Comparison of ENCODE assay signal across 15 mouse cellular contexts in genomic region chr5:125699395-125699794, GRCm38 (mm10).
DNase-seq lines count a peak whose midpoint lies in the region; ATAC-seq and TF ChIP-seq lines count a peak whose summit lies in the region.
"Had no signal": no experiment of that assay in that cellular context is flagged by ENCODE, and none has a peak within 500 bp of the region (broad histone marks: within the 10 kb centered on the region; RNA-seq: fewer than 3 reads in every experiment).

No protein-coding gene starts in this region.

- ATAC-seq in forebrain, embryonic 16.5 days, result peak; percentile 52
- ATAC-seq: lung, postnatal 0 days had no signal

- H3K36me3 ChIP-seq in forebrain, embryonic 16.5 days (ENCODE audit: control insufficient read depth, insufficient read depth), result no peaks in the 10 kb centered on the region
- H3K36me3 ChIP-seq in forebrain, embryonic 10.5 days (replicated peaks), result no peaks in the 10 kb centered on the region
- no peaks in the 10 kb centered on the region for H3K36me3 ChIP-seq in limb, embryonic 10.5 days
- H3K36me3 ChIP-seq: heart, embryonic 10.5 days; liver, embryonic 15.5 days had no signal

- no peaks in the 10 kb centered on the region for H3K9me3 ChIP-seq in forebrain, embryonic 16.5 days (ENCODE audit: control insufficient read depth, low read length)
- no peaks in the 10 kb centered on the region for H3K9me3 ChIP-seq in forebrain, embryonic 10.5 days
- H3K9me3 ChIP-seq in limb, embryonic 10.5 days (replicated peaks), result no peaks in the 10 kb centered on the region
- H3K9me3 ChIP-seq: heart, embryonic 10.5 days; liver, embryonic 15.5 days had no signal

- no peak overlapping the region for H3K9ac ChIP-seq in forebrain, embryonic 16.5 days (replicated peaks; ENCODE audit: low read depth, low read length)
- H3K9ac ChIP-seq: liver, embryonic 15.5 days had no signal

- 63% methylated on average over 3 of the region's 3 CpGs for WGBS in forebrain, embryonic 16.5 days
- 81% methylated on average over 3 of the region's 3 CpGs for WGBS in forebrain, embryonic 10.5 days
- whole genome bisulfite sequencing in limb, embryonic 10.5 days, result 84% methylated on average over 3 of the region's 3 CpGs

- no peak for TF ChIP-seq POLR2A in brain, embryonic 14.5 days (IDR thresholded peaks at IDR 0.05; ENCODE audit: borderline replicate concordance, extremely low read depth, insufficient read depth, insufficient read length, poor library complexity, severe bottlenecking)

- H3K27ac ChIP-seq in forebrain, embryonic 16.5 days (ENCODE audit: low read length), result no peak overlapping the region
- no peak overlapping the region for H3K27ac ChIP-seq in forebrain, embryonic 10.5 days
- peak overlapping the region; percentile 70 for H3K27ac ChIP-seq in layer of hippocampus, adult 2 months
- no peak overlapping the region for H3K27ac ChIP-seq in limb, embryonic 10.5 days
- H3K27ac ChIP-seq: heart, embryonic 10.5 days; liver, embryonic 15.5 days had no signal

- H3K4me3 ChIP-seq in forebrain, embryonic 16.5 days (replicated peaks; ENCODE audit: low read length), result no peak overlapping the region
- no peak overlapping the region for H3K4me3 ChIP-seq in forebrain, embryonic 10.5 days
- H3K4me3 ChIP-seq in layer of hippocampus, adult 2 months, result no peak overlapping the region
- no peak overlapping the region for H3K4me3 ChIP-seq in limb, embryonic 10.5 days
- H3K4me3 ChIP-seq: heart, embryonic 10.5 days; liver, embryonic 15.5 days had no signal

- no peak overlapping the region for H3K4me2 ChIP-seq in forebrain, embryonic 16.5 days (ENCODE audit: low read length)
- H3K4me2 ChIP-seq: liver, embryonic 15.5 days had no signal

- TF ChIP-seq CTCF in layer of hippocampus, adult 2 months (conservative IDR thresholded peaks at IDR 0.05), result no peak
- no peak for TF ChIP-seq CTCF in brain, embryonic 14.5 days (IDR thresholded peaks at IDR 0.05; ENCODE audit: borderline replicate concordance, extremely low read depth, insufficient read depth, insufficient read length)

- no peaks in the 10 kb centered on the region for H3K4me1 ChIP-seq in forebrain, embryonic 16.5 days (replicated peaks; ENCODE audit: control insufficient read depth, insufficient read depth, low read length)
- H3K4me1 ChIP-seq in forebrain, embryonic 10.5 days, result no peaks in the 10 kb centered on the region
- no peaks in the 10 kb centered on the region for H3K4me1 ChIP-seq in limb, embryonic 10.5 days
- H3K4me1 ChIP-seq: heart, embryonic 10.5 days; liver, embryonic 15.5 days had no signal

- DNase-seq in forebrain, embryonic 10.5 days (ENCODE audit: extremely low spot score, low spot score), result no peak
- peak; percentile 23 to 53 for DNase-seq in layer of hippocampus, adult 2 months (ENCODE audit: low spot score in 2 of 2)
- DNase-seq in layer of hippocampus, postnatal 25 days (ENCODE audit: extremely low spot score in 1 of 2, low spot score in 1 of 2), result no peak
- peak; percentile 43 for DNase-seq in brain, embryonic 14.5 days (ENCODE audit: low read depth)
- DNase-seq in layer of hippocampus, adult 9-11 months, result peak; percentile 50
- no peak for DNase-seq in limb, embryonic 10.5 days (ENCODE audit: low spot score)
- DNase-seq: adrenal gland, postnatal 36 days; heart, postnatal 10 days; kidney, adult 18-20 months; kidney, postnatal 25 days; midbrain, embryonic 14.5 days had no signal

- H3K27me3 ChIP-seq in forebrain, embryonic 16.5 days (replicated peaks; ENCODE audit: control insufficient read depth, insufficient read depth, low read length), result no peaks in the 10 kb centered on the region
- H3K27me3 ChIP-seq in forebrain, embryonic 10.5 days (ENCODE audit: poor library complexity, severe bottlenecking), result no peaks in the 10 kb centered on the region
- H3K27me3 ChIP-seq in limb, embryonic 10.5 days (ENCODE audit: low read depth, poor library complexity, severe bottlenecking), result no peaks in the 10 kb centered on the region
- H3K27me3 ChIP-seq: liver, embryonic 15.5 days had no signal

Comparison
In these comparisons a context has a peak if more than half of its experiments do, and no peak if none do; other contexts are left out.
1. DNase-seq: peak in layer of hippocampus, adult 2 months (2 of 2), brain, embryonic 14.5 days (single experiment) and layer of hippocampus, adult 9-11 months (single experiment); none in forebrain, embryonic 10.5 days (single experiment), layer of hippocampus, postnatal 25 days (0 of 2) and limb, embryonic 10.5 days (single experiment).